Mouse (Mus musculus): ENCODE results near the gene Tinagl1.

DNA sequence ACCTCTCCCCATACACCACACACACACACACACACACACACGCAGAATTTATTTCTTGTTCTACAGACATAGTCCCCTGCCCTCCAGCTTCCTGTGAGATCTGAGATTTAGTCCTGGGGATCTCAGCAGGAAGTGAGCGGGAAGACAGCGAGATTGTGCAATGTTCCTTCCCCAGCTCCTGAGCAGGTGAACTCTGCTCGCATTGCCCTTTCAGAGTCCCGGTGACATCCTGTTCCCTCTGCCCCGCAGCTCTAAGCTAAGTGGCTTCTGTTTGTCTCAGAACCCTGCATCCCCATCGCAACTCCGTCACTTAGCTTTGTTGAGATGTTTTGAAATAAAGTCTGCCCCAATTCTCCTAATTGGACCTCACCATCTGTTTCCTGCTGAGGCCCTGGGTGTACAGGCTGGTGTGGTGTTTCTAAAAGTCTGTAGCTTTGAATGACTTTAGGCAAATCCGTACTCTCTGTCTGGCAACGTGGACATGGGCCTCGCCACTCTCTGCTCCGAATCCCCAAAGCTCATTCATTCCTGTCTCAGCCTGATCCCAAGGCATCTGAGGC lies 18.0 kb downstream of the Tinagl1 start:
- TF ChIP-seq ETS1 (IDR thresholded peaks at IDR 0.05; ENCODE audit: low read depth, low read length): no peak
- no peak for TF ChIP-seq MAFK (IDR thresholded peaks at IDR 0.05; ENCODE audit: borderline replicate concordance, low read depth, low read length)
- TF ChIP-seq CTCF (IDR thresholded peaks at IDR 0.05 in 2 of 3, conservative IDR thresholded peaks at IDR 0.05 in 1 of 3; ENCODE audit: control insufficient read depth in 1 of 3, insufficient read depth in 1 of 3, low read depth in 2 of 3, low read length in 3 of 3, poor library complexity in 1 of 3, severe bottlenecking in 1 of 3): no peak
- TF ChIP-seq SMC3 (IDR thresholded peaks at IDR 0.05; ENCODE audit: low read depth, low read length): no peak
- TF ChIP-seq EP300 (IDR thresholded peaks at IDR 0.05; ENCODE audit: low read depth in 1 of 2, low read length in 2 of 2): no peak
- no peak for TF ChIP-seq KAT2A (conservative IDR thresholded peaks at IDR 0.05; ENCODE audit: low read depth, low read length)
- no peak for TF ChIP-seq ZNF384 (IDR thresholded peaks at IDR 0.05; ENCODE audit: low read depth, low read length)

Measured in MEL (cell line).